Mouse (Mus musculus): ENCODE results near the gene Gm9732. TPM values are rescaled to one million over a fixed set of nuclear protein-coding genes. Genes with fewer than 3 reads are reported as not detected.
"Not testable (repeated sequence)": the region's sequence is repeated elsewhere in the genome, so short reads cannot be mapped to it uniquely, and the experiment has no call there.

Gene Gm9732
- polyA plus RNA-seq, 1 experiment from 2014 or later, result not detected

- not testable (repeated sequence) for H3K36me3 ChIP-seq (ENCODE audit: control insufficient read depth, insufficient read depth, low read length); H3K4me2 ChIP-seq (ENCODE audit: low read length); H3K27ac ChIP-seq (ENCODE audit: low read length); H3K27me3 ChIP-seq (ENCODE audit: control insufficient read depth, insufficient read depth, low read depth, low read length); H3K4me1 ChIP-seq (ENCODE audit: control insufficient read depth, insufficient read depth, low read length); H3K9me3 ChIP-seq (replicated peaks; ENCODE audit: control insufficient read depth, low read length, poor library complexity, severe bottlenecking); H3K9ac ChIP-seq (ENCODE audit: low read depth, low read length); H3K4me3 ChIP-seq (ENCODE audit: low read depth, low read length); ATAC-seq
- 90% methylated on average over 9 of the region's 11 CpGs for WGBS
Measured at GRCm38 (mm10) chr14:43331362-43331880, 56.6 kb downstream of the Gm9732 start.

DNA sequence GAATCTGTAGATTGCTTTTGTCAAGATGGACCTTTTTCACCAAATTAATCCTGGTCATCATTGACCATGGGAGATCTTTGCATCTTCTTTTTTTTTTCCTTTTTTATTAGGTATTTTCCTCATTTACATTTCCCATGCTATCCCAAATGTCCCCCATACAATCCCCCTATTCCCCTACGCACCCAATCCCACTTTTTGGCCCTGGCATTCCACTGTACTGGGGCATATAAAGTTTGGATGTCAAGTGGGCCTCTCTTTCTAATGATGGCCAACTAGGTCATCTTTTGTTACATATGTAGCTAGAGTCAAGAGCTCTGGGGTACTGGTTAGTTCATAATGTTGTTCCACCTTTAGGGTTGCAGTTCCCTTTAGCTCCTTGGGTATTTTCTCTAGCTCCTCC, 62.8 kb downstream of the Gm9732 start:
- H3K9ac ChIP-seq (ENCODE audit: low read depth, low read length); H3K4me1 ChIP-seq (ENCODE audit: control insufficient read depth, insufficient read depth, low read length); ATAC-seq; H3K36me3 ChIP-seq (ENCODE audit: control insufficient read depth, insufficient read depth, low read length); H3K27me3 ChIP-seq (ENCODE audit: control insufficient read depth, insufficient read depth, low read depth, low read length); H3K27ac ChIP-seq (ENCODE audit: low read length); H3K4me3 ChIP-seq (ENCODE audit: low read depth, low read length); H3K9me3 ChIP-seq (replicated peaks; ENCODE audit: control insufficient read depth, low read length, poor library complexity, severe bottlenecking); H3K4me2 ChIP-seq (ENCODE audit: low read length): not testable (repeated sequence)
- WGBS, result 59% methylated on average over 1 of the region's 1 CpGs

- H3K9ac ChIP-seq (ENCODE audit: low read depth, low read length); H3K36me3 ChIP-seq (ENCODE audit: control insufficient read depth, insufficient read depth, low read length); H3K27ac ChIP-seq (ENCODE audit: low read length); H3K4me1 ChIP-seq (ENCODE audit: control insufficient read depth, insufficient read depth, low read length); H3K4me3 ChIP-seq (ENCODE audit: low read depth, low read length); ATAC-seq; H3K4me2 ChIP-seq (ENCODE audit: low read length); H3K9me3 ChIP-seq (replicated peaks; ENCODE audit: control insufficient read depth, low read length, poor library complexity, severe bottlenecking); H3K27me3 ChIP-seq (ENCODE audit: control insufficient read depth, insufficient read depth, low read depth, low read length): not testable (repeated sequence)
Measured at GRCm38 (mm10) chr14:43347711-43348110, 72.9 kb downstream of the Gm9732 start, which contains the start of gene 1700001F09Rik. Gene 1700001F09Rik (minus strand): TSS chr14:43347811.

GRCm38 (mm10) chr14:43352944-43353343, 78.1 kb downstream of the Gm9732 start:
- 82% methylated on average over 1 of the region's 2 CpGs for WGBS

More at GRCm38 (mm10) chr14:43352944-43353343, 78.1 kb downstream of the Gm9732 start:
- H3K9me3 ChIP-seq (replicated peaks; ENCODE audit: control insufficient read depth, low read length, poor library complexity, severe bottlenecking); H3K9ac ChIP-seq (ENCODE audit: low read depth, low read length); ATAC-seq; H3K4me3 ChIP-seq (ENCODE audit: low read depth, low read length); H3K27me3 ChIP-seq (ENCODE audit: control insufficient read depth, insufficient read depth, low read depth, low read length); H3K27ac ChIP-seq (ENCODE audit: low read length); H3K4me1 ChIP-seq (ENCODE audit: control insufficient read depth, insufficient read depth, low read length); H3K36me3 ChIP-seq (ENCODE audit: control insufficient read depth, insufficient read depth, low read length); H3K4me2 ChIP-seq (ENCODE audit: low read length): not testable (repeated sequence)

Other genes starting within 250 kb of the Gm9732 start
- not detected in 2 replicates for gene Gm8094, start 198.4 kb upstream of the Gm9732 start, polyA plus RNA-seq (2015; fragmentation: Nextera tagmentation; extraction: Ambion mirVana)
- gene Gm8104, start 174.4 kb upstream of the Gm9732 start, polyA plus RNA-seq (2015; fragmentation: Nextera tagmentation; extraction: Ambion mirVana), result not detected in 2 replicates
- gene Gm7233, start 95.2 kb upstream of the Gm9732 start, polyA plus RNA-seq (2015; fragmentation: Nextera tagmentation; extraction: Ambion mirVana), result not detected in 2 replicates
- gene Gm8122, start 39.7 kb upstream of the Gm9732 start, polyA plus RNA-seq (2015; fragmentation: Nextera tagmentation; extraction: Ambion mirVana), result not detected in 2 replicates
- not detected in 2 replicates for gene Gm8126, start 16.4 kb upstream of the Gm9732 start, polyA plus RNA-seq (2015; fragmentation: Nextera tagmentation; extraction: Ambion mirVana)
- gene Gm8127, start 18.8 kb downstream of the Gm9732 start, polyA plus RNA-seq (2015; fragmentation: Nextera tagmentation; extraction: Ambion mirVana), result not detected in 2 replicates
- not detected in 2 replicates for gene 1700001F09Rik, start 72.8 kb downstream of the Gm9732 start, polyA plus RNA-seq (2015; fragmentation: Nextera tagmentation; extraction: Ambion mirVana)
- gene Gm8138, start 141.3 kb downstream of the Gm9732 start, polyA plus RNA-seq (2015; fragmentation: Nextera tagmentation; extraction: Ambion mirVana), result not detected in 2 replicates